Mouse (Mus musculus): ENCODE results near the gene Lifr. TPM values are rescaled to one million over a fixed set of nuclear protein-coding genes. Genes with fewer than 3 reads are reported as not detected.

Lifr gene
- polyA plus RNA-seq, 1 experiment from 2014 or later = 20.4 TPM

GRCm38 (mm10) chr15:7099406-7099805, 9.0 kb downstream of the Lifr start:
- no peaks in the 10 kb centered on the region for H3K27me3 ChIP-seq (ENCODE audit: control insufficient read depth, insufficient read depth, low read length)
- no peak overlapping the region for H3K4me3 ChIP-seq (replicated peaks; ENCODE audit: low read length)
- no peak overlapping the region for H3K9ac ChIP-seq (ENCODE audit: low read length)
- 72% methylated on average over 1 of the region's 1 CpGs for WGBS
- no peaks in the 10 kb centered on the region for H3K9me3 ChIP-seq (replicated peaks; ENCODE audit: control insufficient read depth, low read length)
- H3K4me1 ChIP-seq (ENCODE audit: control insufficient read depth, insufficient read depth, low read length) = no peaks in the 10 kb centered on the region
- no peak overlapping the region for H3K27ac ChIP-seq (ENCODE audit: low read length)
- no peaks in the 10 kb centered on the region for H3K36me3 ChIP-seq (ENCODE audit: control insufficient read depth, insufficient read depth, low read length)
- H3K4me2 ChIP-seq (ENCODE audit: low read depth, low read length) = no peak overlapping the region
- ATAC-seq (ENCODE audit: insufficient read depth, low FRiP score) = no peak

GRCm38 (mm10) chr15:7100226-7100625, 9.8 kb downstream of the Lifr start:
- WGBS = 87% methylated on average over 6 of the region's 6 CpGs
- H3K36me3 ChIP-seq (ENCODE audit: control insufficient read depth, insufficient read depth, low read length) = no peaks in the 10 kb centered on the region
- H3K4me2 ChIP-seq (ENCODE audit: low read depth, low read length) = no peak overlapping the region
- no peak overlapping the region for H3K27ac ChIP-seq (ENCODE audit: low read length)
- H3K9ac ChIP-seq (ENCODE audit: low read length) = no peak overlapping the region
- H3K9me3 ChIP-seq (replicated peaks; ENCODE audit: control insufficient read depth, low read length) = no peaks in the 10 kb centered on the region
- no peaks in the 10 kb centered on the region for H3K27me3 ChIP-seq (ENCODE audit: control insufficient read depth, insufficient read depth, low read length)
- H3K4me1 ChIP-seq (ENCODE audit: control insufficient read depth, insufficient read depth, low read length) = no peaks in the 10 kb centered on the region
- no peak overlapping the region for H3K4me3 ChIP-seq (replicated peaks; ENCODE audit: low read length)
- no peak for ATAC-seq (ENCODE audit: insufficient read depth, low FRiP score)

DNA sequence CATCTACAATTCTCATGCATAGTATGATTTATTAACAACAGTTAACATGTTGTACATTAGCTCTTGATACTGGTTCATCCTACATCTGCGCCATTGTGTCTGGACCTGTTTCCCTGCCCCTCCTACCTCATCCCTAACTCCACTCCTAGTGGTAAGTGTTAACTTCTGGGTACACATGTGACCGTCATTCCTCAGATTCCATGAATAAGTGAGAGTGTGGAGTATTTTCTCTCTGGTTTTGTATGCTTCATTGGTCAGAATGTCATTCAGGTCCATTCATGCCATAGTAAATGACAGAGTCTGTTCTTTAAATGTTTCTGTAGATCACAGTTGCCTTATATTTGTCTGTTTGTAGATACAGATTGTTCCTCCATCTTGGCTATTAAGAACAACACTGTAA, 12.6 kb downstream of the Lifr start:
- H3K4me1 ChIP-seq (ENCODE audit: control insufficient read depth, insufficient read depth, low read length) = no peaks in the 10 kb centered on the region
- H3K27me3 ChIP-seq (ENCODE audit: control insufficient read depth, insufficient read depth, low read length) = no peaks in the 10 kb centered on the region
- no peak overlapping the region for H3K27ac ChIP-seq (ENCODE audit: low read length)
- WGBS = 83% methylated on average over 2 of the region's 2 CpGs
- no peak overlapping the region for H3K4me2 ChIP-seq (ENCODE audit: low read depth, low read length)
- H3K36me3 ChIP-seq (ENCODE audit: control insufficient read depth, insufficient read depth, low read length) = no peaks in the 10 kb centered on the region
- no peak for ATAC-seq (ENCODE audit: insufficient read depth, low FRiP score)
- no peak overlapping the region for H3K4me3 ChIP-seq (replicated peaks; ENCODE audit: low read length)
- no peak overlapping the region for H3K9ac ChIP-seq (ENCODE audit: low read length)
- no peaks in the 10 kb centered on the region for H3K9me3 ChIP-seq (replicated peaks; ENCODE audit: control insufficient read depth, low read length)

- 28% methylated on average over 5 of the region's 5 CpGs for WGBS
- H3K4me1 ChIP-seq (ENCODE audit: control insufficient read depth, insufficient read depth, low read length) = no peaks in the 10 kb centered on the region
Observed at GRCm38 (mm10) chr15:7105224-7105623, 14.8 kb downstream of the Lifr start.

DNA sequence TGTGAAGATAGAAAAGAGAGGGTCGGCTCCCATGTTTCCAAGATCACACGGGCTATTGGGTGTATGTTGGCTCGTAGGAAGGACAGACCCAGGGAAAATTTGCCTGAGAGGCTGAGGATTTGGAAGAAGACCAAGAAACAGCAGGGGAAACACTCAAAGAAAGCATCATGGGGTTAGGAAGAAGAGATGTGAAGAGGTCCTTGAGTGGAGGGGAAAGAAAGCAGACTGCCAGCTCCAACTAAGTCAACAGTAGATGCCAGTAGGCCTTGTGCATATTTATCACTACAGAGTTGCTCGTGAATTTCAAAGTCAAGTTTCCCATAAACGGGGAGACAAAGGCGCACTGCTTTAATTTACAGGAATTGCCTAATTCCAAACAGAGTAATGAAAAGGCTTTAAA, 17.7 kb downstream of the Lifr start:
- Histone ChIP-seq H3K27me3 (ENCODE audit: control insufficient read depth, insufficient read depth, low read length) (no peaks in the 10 kb centered on the region), H3K36me3 (ENCODE audit: control insufficient read depth, insufficient read depth, low read length) (no peaks in the 10 kb centered on the region), H3K4me1 (ENCODE audit: control insufficient read depth, insufficient read depth, low read length) (no peaks in the 10 kb centered on the region), H3K27ac (ENCODE audit: low read length) (no peak overlapping the region), H3K9me3 (replicated peaks; ENCODE audit: control insufficient read depth, low read length) (no peaks in the 10 kb centered on the region), H3K4me2 (ENCODE audit: low read depth, low read length) (no peak overlapping the region), H3K9ac (ENCODE audit: low read length) (no peak overlapping the region), H3K4me3 (replicated peaks; ENCODE audit: low read length) (no peak overlapping the region)
- WGBS = 86% methylated on average over 6 of the region's 6 CpGs
- no peak for ATAC-seq (ENCODE audit: insufficient read depth, low FRiP score)

More at GRCm38 (mm10) chr15:7105224-7105623, 14.8 kb downstream of the Lifr start:
- H3K27ac ChIP-seq (ENCODE audit: low read length) = no peak overlapping the region; the same call in 1 of the 2 replicates
- no peak overlapping the region for H3K4me3 ChIP-seq (replicated peaks; ENCODE audit: low read length)
- no peak overlapping the region for H3K4me2 ChIP-seq (ENCODE audit: low read depth, low read length)
- no peaks in the 10 kb centered on the region for H3K9me3 ChIP-seq (replicated peaks; ENCODE audit: control insufficient read depth, low read length)
- peak; percentile 44; the same call in 1 of the 2 replicates for ATAC-seq (ENCODE audit: insufficient read depth, low FRiP score)
- no peaks in the 10 kb centered on the region for H3K36me3 ChIP-seq (ENCODE audit: control insufficient read depth, insufficient read depth, low read length)
- H3K9ac ChIP-seq (ENCODE audit: low read length) = no peak overlapping the region
- no peaks in the 10 kb centered on the region for H3K27me3 ChIP-seq (ENCODE audit: control insufficient read depth, insufficient read depth, low read length)

DNA sequence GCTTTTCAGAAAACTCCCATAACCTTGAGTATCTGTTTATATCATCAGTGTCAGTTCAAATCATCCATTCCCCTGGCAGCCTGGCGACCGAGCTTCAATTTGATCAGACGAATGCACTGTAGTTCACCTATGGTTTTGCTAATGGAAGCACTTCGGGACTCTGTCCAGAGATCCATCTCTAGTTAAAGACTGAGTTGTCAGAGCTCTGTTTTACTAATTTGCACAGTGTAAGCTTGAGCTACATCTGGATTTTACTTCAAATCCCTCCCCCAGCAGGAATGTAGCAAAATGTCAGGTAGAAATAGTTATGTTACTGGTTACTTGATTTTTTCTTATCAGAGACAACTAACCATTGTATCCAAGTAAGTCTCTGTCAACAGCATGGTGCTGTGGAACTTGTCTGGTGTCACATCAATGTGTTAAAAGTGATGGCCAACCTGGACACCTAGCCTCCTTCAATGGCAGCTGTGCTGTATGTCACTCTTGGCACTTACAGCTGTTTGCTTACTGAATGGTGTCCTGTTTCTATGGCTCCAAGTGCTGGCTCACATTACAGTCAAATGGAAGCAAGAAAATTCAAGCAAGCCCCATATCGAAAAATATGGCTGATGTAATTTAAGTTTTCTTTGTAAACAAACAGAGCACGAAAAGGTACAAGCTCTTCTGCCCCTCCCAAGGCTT, 22.0 kb downstream of the Lifr start:
- WGBS = 59% methylated on average over 6 of the region's 6 CpGs
- Histone ChIP-seq H3K4me3 (replicated peaks; ENCODE audit: low read length) (no peak overlapping the region), H3K4me1 (ENCODE audit: control insufficient read depth, insufficient read depth, low read length) (no peaks in the 10 kb centered on the region), H3K9me3 (replicated peaks; ENCODE audit: control insufficient read depth, low read length) (no peaks in the 10 kb centered on the region), H3K27me3 (ENCODE audit: control insufficient read depth, insufficient read depth, low read length) (no peaks in the 10 kb centered on the region), H3K4me2 (ENCODE audit: low read depth, low read length) (no peak overlapping the region), H3K36me3 (ENCODE audit: control insufficient read depth, insufficient read depth, low read length) (no peaks in the 10 kb centered on the region), H3K27ac (ENCODE audit: low read length) (no peak overlapping the region), H3K9ac (ENCODE audit: low read length) (no peak overlapping the region)
- ATAC-seq (ENCODE audit: insufficient read depth, low FRiP score) = no peak

DNA sequence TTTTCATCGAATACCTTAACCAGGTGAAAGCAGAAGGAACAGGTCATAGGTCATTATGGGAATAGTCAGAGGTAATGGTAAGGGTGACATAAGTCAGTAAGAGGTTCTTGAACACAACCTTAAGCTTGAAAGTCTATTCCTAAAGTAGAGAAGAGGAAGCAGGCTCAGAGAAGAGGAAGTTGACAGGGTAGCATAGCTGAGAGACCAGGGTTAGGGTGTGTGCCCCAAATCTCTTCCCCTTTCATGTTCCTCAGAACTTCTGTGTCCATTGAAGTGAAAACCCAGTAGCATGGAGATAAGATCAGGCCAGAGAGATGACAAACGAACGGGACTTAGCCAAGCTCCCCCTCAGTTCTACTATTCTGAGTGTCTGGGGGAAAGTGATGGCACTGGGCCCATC, 23.5 kb downstream of the Lifr start:
- H3K4me1 ChIP-seq (ENCODE audit: control insufficient read depth, insufficient read depth, low read length) = no peaks in the 10 kb centered on the region
- H3K27ac ChIP-seq (ENCODE audit: low read length) = no peak overlapping the region
- no peak overlapping the region for H3K9ac ChIP-seq (ENCODE audit: low read length)
- no peak overlapping the region for H3K4me3 ChIP-seq (replicated peaks; ENCODE audit: low read length)
- 68% methylated on average over 3 of the region's 3 CpGs for WGBS
- H3K36me3 ChIP-seq (ENCODE audit: control insufficient read depth, insufficient read depth, low read length) = no peaks in the 10 kb centered on the region
- no peaks in the 10 kb centered on the region for H3K27me3 ChIP-seq (ENCODE audit: control insufficient read depth, insufficient read depth, low read length)
- ATAC-seq (ENCODE audit: insufficient read depth, low FRiP score) = no peak
- no peaks in the 10 kb centered on the region for H3K9me3 ChIP-seq (replicated peaks; ENCODE audit: control insufficient read depth, low read length)
- no peak overlapping the region for H3K4me2 ChIP-seq (ENCODE audit: low read depth, low read length)

DNA sequence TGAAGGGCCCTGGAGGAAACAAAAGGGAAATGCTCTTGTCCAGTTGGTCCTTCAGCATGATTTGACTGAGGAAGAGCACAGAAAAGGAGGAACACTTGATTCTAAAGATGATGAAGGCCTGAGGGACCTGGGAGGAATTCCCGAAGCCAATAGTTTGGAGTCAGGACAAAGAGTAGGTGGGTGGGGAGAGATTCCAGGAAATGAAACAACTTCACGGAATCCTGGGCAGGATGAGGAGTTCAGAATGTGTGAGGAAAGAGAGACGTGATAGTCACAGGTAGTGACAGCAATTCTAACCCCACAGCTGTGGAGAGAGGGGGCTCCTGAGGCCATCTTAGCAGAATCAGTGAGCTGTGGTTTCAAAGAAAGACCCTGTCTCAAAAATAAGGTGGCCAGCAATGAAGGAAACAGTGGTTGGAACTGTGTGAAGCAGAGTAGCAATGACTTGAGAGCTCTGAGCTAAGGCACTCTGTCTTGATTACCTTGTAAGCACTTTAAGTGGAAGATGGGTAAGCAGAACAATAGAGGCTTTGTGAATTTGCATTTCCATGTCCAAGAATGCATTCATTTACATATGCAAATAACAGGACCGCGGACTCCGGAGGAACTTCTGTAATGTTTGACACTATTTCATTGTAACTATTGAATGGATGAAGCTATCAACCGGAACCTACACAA, 25.1 kb downstream of the Lifr start:
- ATAC-seq (ENCODE audit: insufficient read depth, low FRiP score) = no peak
- no peaks in the 10 kb centered on the region for H3K27me3 ChIP-seq (ENCODE audit: control insufficient read depth, insufficient read depth, low read length)
- H3K9ac ChIP-seq (ENCODE audit: low read length) = no peak overlapping the region
- H3K9me3 ChIP-seq (replicated peaks; ENCODE audit: control insufficient read depth, low read length) = no peaks in the 10 kb centered on the region
- no peaks in the 10 kb centered on the region for H3K4me1 ChIP-seq (ENCODE audit: control insufficient read depth, insufficient read depth, low read length)
- H3K4me3 ChIP-seq (replicated peaks; ENCODE audit: low read length) = no peak overlapping the region
- H3K36me3 ChIP-seq (ENCODE audit: control insufficient read depth, insufficient read depth, low read length) = no peaks in the 10 kb centered on the region
- no peak overlapping the region for H3K27ac ChIP-seq (ENCODE audit: low read length)
- 72% methylated on average over 7 of the region's 7 CpGs for WGBS
- H3K4me2 ChIP-seq (ENCODE audit: low read depth, low read length) = no peak overlapping the region

GRCm38 (mm10) chr15:7116216-7116615, 25.8 kb downstream of the Lifr start:
- no peak overlapping the region for H3K27ac ChIP-seq (ENCODE audit: low read length)
- H3K36me3 ChIP-seq (ENCODE audit: control insufficient read depth, insufficient read depth, low read length) = no peaks in the 10 kb centered on the region
- 74% methylated on average over 1 of the region's 1 CpGs for WGBS
- ATAC-seq (ENCODE audit: insufficient read depth, low FRiP score) = no peak
- no peak overlapping the region for H3K4me2 ChIP-seq (ENCODE audit: low read depth, low read length)
- no peaks in the 10 kb centered on the region for H3K4me1 ChIP-seq (ENCODE audit: control insufficient read depth, insufficient read depth, low read length)
- no peak overlapping the region for H3K9ac ChIP-seq (ENCODE audit: low read length)
- H3K4me3 ChIP-seq (replicated peaks; ENCODE audit: low read length) = no peak overlapping the region
- no peaks in the 10 kb centered on the region for H3K9me3 ChIP-seq (replicated peaks; ENCODE audit: control insufficient read depth, low read length)
- H3K27me3 ChIP-seq (ENCODE audit: control insufficient read depth, insufficient read depth, low read length) = no peaks in the 10 kb centered on the region
